Mouse (Mus musculus): ENCODE measurements at regions not wholly inside any gene's neighbourhood (a gene's known extent, or its start where the extent isn't known, plus 50 kb on each side); places are given as distances from the start of the nearest gene placed in this dataset.
A peak's percentile ranks its signal among the peaks of the same experiment; 100 is the strongest.
"Not testable (repeated sequence)": the region's sequence is repeated elsewhere in the genome, so short reads cannot be mapped to it uniquely, and the experiment has no call there.

- no peak overlapping the region for H3K27ac ChIP-seq
- no peak for ATAC-seq (ENCODE audit: insufficient read depth, low FRiP score, low read depth)
- no peak overlapping the region for H3K9ac ChIP-seq
- no peak overlapping the region for H3K4me2 ChIP-seq
- no peaks in the 10 kb centered on the region for H3K9me3 ChIP-seq
- H3K36me3 ChIP-seq, result no peaks in the 10 kb centered on the region
- no peaks in the 10 kb centered on the region for H3K27me3 ChIP-seq (replicated peaks)
- H3K4me1 ChIP-seq, result no peaks in the 10 kb centered on the region
- WGBS, result 74% methylated on average over 4 of the region's 4 CpGs
- no peak overlapping the region for H3K4me3 ChIP-seq (replicated peaks)
These were observed 171.5 kb upstream of the A430005L14Rik start for GRCm38 (mm10) chr4:153785564-153785963.

GRCm38 (mm10) chr4:153792307-153792706 lies 164.7 kb upstream of the A430005L14Rik start:
- WGBS, result 52% methylated on average over 13 of the region's 13 CpGs
- H3K4me1 ChIP-seq, result no peaks in the 10 kb centered on the region
- H3K9me3 ChIP-seq, result no peaks in the 10 kb centered on the region
- no peak overlapping the region for H3K4me3 ChIP-seq (replicated peaks)
- H3K36me3 ChIP-seq, result no peaks in the 10 kb centered on the region
- H3K27ac ChIP-seq, result no peak overlapping the region
- no peaks in the 10 kb centered on the region for H3K27me3 ChIP-seq (replicated peaks)
- no peak for ATAC-seq (ENCODE audit: insufficient read depth, low FRiP score, low read depth)
- no peak overlapping the region for H3K9ac ChIP-seq
- H3K4me2 ChIP-seq, result no peak overlapping the region

- 77% methylated on average over 7 of the region's 7 CpGs for WGBS
- H3K4me2 ChIP-seq, result no peak overlapping the region
- no peak for ATAC-seq (ENCODE audit: insufficient read depth, low FRiP score, low read depth)
- H3K9me3 ChIP-seq, result no peaks in the 10 kb centered on the region
- no peak overlapping the region for H3K9ac ChIP-seq
- H3K36me3 ChIP-seq, result no peaks in the 10 kb centered on the region
- H3K4me1 ChIP-seq, result no peaks in the 10 kb centered on the region
- no peak overlapping the region for H3K27ac ChIP-seq
- no peak overlapping the region for H3K4me3 ChIP-seq (replicated peaks)
- H3K27me3 ChIP-seq (replicated peaks), result no peaks in the 10 kb centered on the region
These were observed 159.0 kb upstream of the A430005L14Rik start for GRCm38 (mm10) chr4:153798061-153798460.

GRCm38 (mm10) chr4:153805727-153806126 lies 151.3 kb upstream of the A430005L14Rik start:
- no peak overlapping the region for H3K4me2 ChIP-seq
- H3K9me3 ChIP-seq, result no peaks in the 10 kb centered on the region
- H3K36me3 ChIP-seq, result no peaks in the 10 kb centered on the region
- no peak for ATAC-seq (ENCODE audit: insufficient read depth, low FRiP score, low read depth)
- no peak overlapping the region for H3K27ac ChIP-seq
- H3K4me3 ChIP-seq (replicated peaks), result no peak overlapping the region
- H3K9ac ChIP-seq, result no peak overlapping the region
- 21% methylated on average over 4 of the region's 4 CpGs for WGBS
- peaks cover 6% of the 10 kb centered on the region; the same call in 1 of the 2 replicates for H3K4me1 ChIP-seq
- H3K27me3 ChIP-seq (replicated peaks), result no peaks in the 10 kb centered on the region; the same call in 1 of the 2 replicates

- Histone ChIP-seq H3K4me3 (replicated peaks) (no peak overlapping the region), H3K27ac (no peak overlapping the region), H3K4me2 (peak overlapping the region; percentile 36), H3K9me3 (no peaks in the 10 kb centered on the region), H3K27me3 (replicated peaks) (no peaks in the 10 kb centered on the region; the same call in 1 of the 2 replicates), H3K4me1 (peaks cover 6% of the 10 kb centered on the region; the same call in 1 of the 2 replicates), H3K9ac (no peak overlapping the region), H3K36me3 (no peaks in the 10 kb centered on the region)
- peak; percentile 71; the same call in 1 of the 2 replicates for ATAC-seq (ENCODE audit: insufficient read depth, low FRiP score, low read depth)
- WGBS, result 2% methylated on average over 10 of the region's 10 CpGs
These were observed 150.8 kb upstream of the A430005L14Rik start for GRCm38 (mm10) chr4:153806180-153806692.

GRCm38 (mm10) chr4:153806820-153807436 lies 150.1 kb upstream of the A430005L14Rik start:
- H3K4me2 ChIP-seq, result peak overlapping the region; percentile 36; the same call in 1 of the 2 replicates
- 32% methylated on average over 10 of the region's 10 CpGs for WGBS

GRCm38 (mm10) chr4:153812866-153813265 lies 144.2 kb upstream of the A430005L14Rik start:
- Histone ChIP-seq H3K4me2 (no peak overlapping the region), H3K4me3 (replicated peaks) (no peak overlapping the region), H3K27me3 (replicated peaks) (no peaks in the 10 kb centered on the region), H3K9ac (no peak overlapping the region), H3K4me1 (no peaks in the 10 kb centered on the region), H3K27ac (no peak overlapping the region), H3K36me3 (no peaks in the 10 kb centered on the region), H3K9me3 (no peaks in the 10 kb centered on the region)
- 77% methylated on average over 9 of the region's 9 CpGs for WGBS
- ATAC-seq (ENCODE audit: insufficient read depth, low FRiP score, low read depth), result no peak

More at GRCm38 (mm10) chr4:153806820-153807436, 150.1 kb upstream of the A430005L14Rik start:
- H3K27ac ChIP-seq, result no peak overlapping the region
- H3K9me3 ChIP-seq, result no peaks in the 10 kb centered on the region
- no peak overlapping the region for H3K9ac ChIP-seq
- H3K4me1 ChIP-seq, result peaks cover 6% of the 10 kb centered on the region; the same call in 1 of the 2 replicates
- no peaks in the 10 kb centered on the region; the same call in 1 of the 2 replicates for H3K27me3 ChIP-seq (replicated peaks)
- H3K36me3 ChIP-seq, result no peaks in the 10 kb centered on the region
- ATAC-seq (ENCODE audit: insufficient read depth, low FRiP score, low read depth), result no peak
- no peak overlapping the region for H3K4me3 ChIP-seq (replicated peaks)

GRCm38 (mm10) chr4:153827914-153828313 lies 129.1 kb upstream of the A430005L14Rik start:
- H3K4me3 ChIP-seq (replicated peaks), result no peak overlapping the region

GRCm38 (mm10) chr4:153829766-153830165 lies 127.3 kb upstream of the A430005L14Rik start:
- Histone ChIP-seq H3K4me1 (no peaks in the 10 kb centered on the region), H3K36me3 (no peaks in the 10 kb centered on the region), H3K4me3 (replicated peaks) (no peak overlapping the region), H3K27me3 (replicated peaks) (no peaks in the 10 kb centered on the region), H3K27ac (no peak overlapping the region), H3K9me3 (no peaks in the 10 kb centered on the region), H3K9ac (no peak overlapping the region), H3K4me2 (no peak overlapping the region)
- WGBS, result 85% methylated on average over 9 of the region's 9 CpGs
- no peak for ATAC-seq (ENCODE audit: insufficient read depth, low FRiP score, low read depth)

More at GRCm38 (mm10) chr4:153827914-153828313, 129.1 kb upstream of the A430005L14Rik start:
- H3K4me1 ChIP-seq, result no peaks in the 10 kb centered on the region
- H3K36me3 ChIP-seq, result no peaks in the 10 kb centered on the region
- WGBS, result 52% methylated on average over 9 of the region's 9 CpGs
- H3K9me3 ChIP-seq, result no peaks in the 10 kb centered on the region
- H3K9ac ChIP-seq, result no peak overlapping the region
- no peak for ATAC-seq (ENCODE audit: insufficient read depth, low FRiP score, low read depth)
- no peak overlapping the region for H3K27ac ChIP-seq
- H3K4me2 ChIP-seq, result no peak overlapping the region
- no peaks in the 10 kb centered on the region for H3K27me3 ChIP-seq (replicated peaks)

GRCm38 (mm10) chr4:153830491-153830890 lies 126.5 kb upstream of the A430005L14Rik start:
- Histone ChIP-seq H3K4me3 (replicated peaks) (no peak overlapping the region), H3K9me3 (no peaks in the 10 kb centered on the region), H3K4me1 (no peaks in the 10 kb centered on the region), H3K4me2 (no peak overlapping the region), H3K9ac (no peak overlapping the region), H3K27me3 (replicated peaks) (no peaks in the 10 kb centered on the region), H3K27ac (no peak overlapping the region), H3K36me3 (no peaks in the 10 kb centered on the region)
- WGBS, result 89% methylated on average over 5 of the region's 5 CpGs
- ATAC-seq (ENCODE audit: insufficient read depth, low FRiP score, low read depth), result no peak

- not testable (repeated sequence) for H3K36me3 ChIP-seq; ATAC-seq (ENCODE audit: insufficient read depth, low FRiP score, low read depth)
These were observed 125.8 kb upstream of the A430005L14Rik start for GRCm38 (mm10) chr4:153831251-153831650.

GRCm38 (mm10) chr4:153832151-153832550 lies 124.9 kb upstream of the A430005L14Rik start:
- no peaks in the 10 kb centered on the region for H3K27me3 ChIP-seq (replicated peaks)
- ATAC-seq (ENCODE audit: insufficient read depth, low FRiP score, low read depth), result no peak
- 68% methylated on average over 2 of the region's 2 CpGs for WGBS
- H3K4me1 ChIP-seq, result no peaks in the 10 kb centered on the region
- H3K9ac ChIP-seq, result no peak overlapping the region
- no peak overlapping the region for H3K4me3 ChIP-seq (replicated peaks)
- H3K4me2 ChIP-seq, result no peak overlapping the region
- H3K9me3 ChIP-seq, result no peaks in the 10 kb centered on the region
- H3K36me3 ChIP-seq, result no peaks in the 10 kb centered on the region
- H3K27ac ChIP-seq, result no peak overlapping the region

More at GRCm38 (mm10) chr4:153831251-153831650, 125.8 kb upstream of the A430005L14Rik start:
- H3K4me3 ChIP-seq (replicated peaks); H3K27ac ChIP-seq; H3K4me2 ChIP-seq; H3K27me3 ChIP-seq (replicated peaks); H3K9me3 ChIP-seq; H3K9ac ChIP-seq; H3K4me1 ChIP-seq: not testable (repeated sequence)
- 84% methylated on average over 11 of the region's 11 CpGs for WGBS
